Mouse (Mus musculus): ENCODE data around the gene Jsrp1. TPM values are rescaled to one million over a fixed set of nuclear protein-coding genes. Genes with fewer than 3 reads are reported as not detected.
A peak's percentile ranks its signal among the peaks of the same experiment; 100 is the strongest.

Gene Jsrp1
- 1 to 10 TPM; 1.6 to 2.0 TPM for total RNA-seq (2021)

DNA sequence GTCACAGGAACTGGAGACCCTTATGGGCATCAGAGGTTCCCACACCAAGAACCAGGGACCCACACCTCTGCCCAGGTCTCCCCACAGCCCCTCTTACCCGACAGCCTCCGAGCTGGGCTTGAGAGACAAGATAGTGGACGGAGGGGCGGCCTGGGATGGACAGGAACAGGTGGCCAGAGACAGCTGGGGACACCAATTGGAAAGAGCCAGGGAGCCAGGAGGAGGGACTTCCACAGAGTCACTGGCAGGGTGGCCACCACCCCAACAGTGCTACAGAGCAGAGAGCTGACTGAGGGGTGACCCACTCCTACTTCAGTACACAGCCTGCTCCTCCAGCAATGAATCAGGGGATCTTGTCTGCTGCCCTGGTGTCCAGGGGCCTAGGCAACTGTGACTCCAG is at the start of gene Jsrp1:
Jsrp1 (minus strand) TSS at position 133 of the 400 bp plus-strand sequence.
- no peak for DNase-seq (ENCODE audit: extremely low spot score in 1 of 2, low spot score in 2 of 2)
- intact Hi-C loops (cut with DNase I): no loop called here

DNA sequence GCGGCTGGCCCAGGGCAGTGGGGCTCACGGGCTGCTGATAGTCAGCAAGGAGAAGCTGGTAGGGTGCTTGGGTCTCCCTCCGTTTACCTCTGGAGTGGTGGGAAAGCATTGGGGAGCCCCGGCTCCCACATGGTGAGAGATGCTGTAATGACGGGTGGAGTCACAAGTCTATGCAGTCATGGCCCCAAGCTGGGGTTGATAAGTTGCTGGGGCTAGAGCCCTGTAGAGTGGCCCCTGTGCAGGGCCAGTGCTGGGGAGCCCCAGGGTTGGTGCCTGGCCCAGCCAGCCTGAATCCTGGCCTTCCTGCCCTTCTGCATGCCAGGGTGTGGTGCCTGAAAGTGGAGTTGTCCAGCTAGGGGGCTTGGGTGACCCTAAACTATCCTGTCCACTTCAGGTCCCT is 49.0 kb upstream of the Jsrp1 start:
- no peak for DNase-seq (ENCODE audit: extremely low spot score in 1 of 2, low spot score in 2 of 2)
- intact Hi-C loops (cut with DNase I): no loop called here

DNA sequence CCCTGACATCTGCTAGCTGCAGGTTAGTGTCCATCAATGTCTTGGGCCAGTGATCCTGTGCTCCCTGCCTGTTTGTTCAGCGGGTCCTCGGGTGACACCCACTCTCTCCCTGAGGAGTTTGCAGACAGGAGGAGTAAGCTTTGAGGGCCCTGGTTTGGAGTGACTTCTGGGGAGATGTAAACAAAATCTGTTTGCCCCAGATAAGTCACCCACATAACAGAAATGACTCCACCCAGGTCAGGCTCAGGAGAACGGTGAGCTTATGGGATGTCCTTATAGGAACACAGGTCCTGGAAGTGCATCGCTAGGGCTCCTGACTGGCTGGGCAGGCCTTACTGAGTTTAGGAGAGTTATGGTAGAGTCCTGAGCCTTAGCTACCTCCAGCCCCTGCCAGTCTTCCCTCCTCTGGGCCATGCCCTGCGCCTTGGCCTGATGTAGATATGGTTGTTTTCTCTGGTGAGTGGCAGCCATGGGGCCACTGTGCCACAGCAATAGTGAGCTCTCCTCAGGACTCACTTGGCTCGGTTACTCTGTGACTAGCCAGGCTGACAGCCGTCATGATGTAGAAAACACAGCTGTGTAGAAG is 45.1 kb upstream of the Jsrp1 start:
- DNase-seq (ENCODE audit: extremely low spot score in 1 of 2, low spot score in 2 of 2): no peak
- intact Hi-C loops (cut with DNase I): no loop called here

DNA sequence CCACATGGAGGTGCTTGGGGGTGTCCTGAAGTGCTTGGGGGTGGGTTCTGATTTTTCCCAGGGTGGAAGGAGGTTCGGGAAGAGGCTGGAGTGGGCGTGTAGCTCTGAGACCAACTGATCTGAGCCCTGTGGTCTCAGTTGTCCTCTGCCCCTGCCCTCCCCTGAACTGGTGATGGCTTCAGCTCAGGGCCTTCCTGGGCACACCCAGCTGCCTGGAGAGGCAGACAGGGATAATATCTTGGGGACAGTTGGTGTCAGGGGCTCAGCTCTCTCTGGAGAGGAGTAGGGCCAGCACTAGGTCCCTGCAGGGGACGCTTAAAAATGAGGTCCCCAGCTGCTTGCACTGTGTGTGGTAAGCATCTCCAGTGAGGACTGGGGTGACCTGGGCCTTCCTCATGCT is 44.5 kb upstream of the Jsrp1 start:
- no peak for DNase-seq (ENCODE audit: extremely low spot score in 1 of 2, low spot score in 2 of 2)
- intact Hi-C loops (cut with DNase I): no loop called here

DNA sequence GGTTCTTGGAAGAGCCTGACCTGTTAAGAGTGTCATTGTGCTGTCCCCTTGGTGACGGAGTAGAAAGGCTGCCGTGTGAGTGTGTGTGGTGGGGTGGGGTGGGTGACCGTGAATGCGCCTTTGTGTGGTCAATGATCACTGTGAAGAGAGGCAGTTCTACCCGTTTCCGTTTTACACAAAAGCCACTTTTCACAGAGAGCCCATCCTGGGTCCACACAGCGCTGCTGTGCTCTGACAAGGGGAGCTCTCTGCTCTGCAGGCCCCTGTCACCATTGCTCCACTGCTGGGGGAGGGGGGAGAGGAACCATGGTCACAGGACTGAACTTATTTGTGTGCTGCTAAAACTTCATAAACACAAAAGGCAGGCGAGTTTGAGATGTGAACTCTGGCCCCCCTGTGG is 44.1 kb upstream of the Jsrp1 start:
- intact Hi-C loops (cut with DNase I): no loop called here
- DNase-seq (ENCODE audit: extremely low spot score in 1 of 2, low spot score in 2 of 2): no peak

DNA sequence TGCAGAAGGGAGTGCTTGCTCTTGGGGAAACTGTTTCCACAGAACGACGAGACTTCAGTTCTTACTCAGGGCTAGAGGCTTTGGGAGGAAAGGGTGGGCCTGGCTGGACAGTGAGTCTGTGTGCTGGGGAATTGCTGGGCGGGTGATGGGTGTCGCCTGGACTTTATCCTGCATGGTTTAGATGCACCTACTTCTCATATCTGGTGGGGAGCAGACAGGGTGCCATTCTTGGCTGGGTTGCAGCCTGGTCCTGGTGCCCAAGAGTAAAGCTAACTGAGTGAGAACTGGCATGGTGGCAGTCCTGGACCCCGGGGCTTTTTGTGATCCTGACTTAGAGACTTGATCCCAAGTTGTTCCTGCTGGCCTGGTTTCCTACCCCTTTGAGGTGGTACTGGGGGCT is 43.6 kb upstream of the Jsrp1 start:
- intact Hi-C loops (cut with DNase I): no loop called here
- no peak for DNase-seq (ENCODE audit: extremely low spot score in 1 of 2, low spot score in 2 of 2)

DNA sequence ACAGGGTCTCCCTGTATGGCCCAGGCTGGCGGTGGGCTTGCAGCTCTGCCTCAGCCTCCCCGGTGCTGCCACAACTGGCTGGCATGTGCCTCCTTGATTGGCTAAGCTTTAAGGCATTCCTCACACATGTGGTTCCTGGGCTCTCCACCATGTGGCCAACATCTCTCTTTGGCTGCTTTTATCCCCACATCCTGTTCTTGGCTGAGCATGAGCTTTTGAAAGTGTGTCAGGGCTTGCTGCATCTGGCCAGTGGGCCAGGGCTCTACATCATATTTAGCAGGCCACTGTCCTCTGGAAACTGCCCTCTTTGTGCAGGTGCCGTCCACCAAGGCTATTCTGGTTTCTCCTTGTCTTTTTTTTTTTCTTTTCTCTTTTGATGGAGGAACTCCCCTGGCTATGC is 43.0 kb upstream of the Jsrp1 start:
- intact Hi-C loops (cut with DNase I): no loop called here
- DNase-seq (ENCODE audit: extremely low spot score in 1 of 2, low spot score in 2 of 2): peak in 1 of 2 experiments; percentile 63

DNA sequence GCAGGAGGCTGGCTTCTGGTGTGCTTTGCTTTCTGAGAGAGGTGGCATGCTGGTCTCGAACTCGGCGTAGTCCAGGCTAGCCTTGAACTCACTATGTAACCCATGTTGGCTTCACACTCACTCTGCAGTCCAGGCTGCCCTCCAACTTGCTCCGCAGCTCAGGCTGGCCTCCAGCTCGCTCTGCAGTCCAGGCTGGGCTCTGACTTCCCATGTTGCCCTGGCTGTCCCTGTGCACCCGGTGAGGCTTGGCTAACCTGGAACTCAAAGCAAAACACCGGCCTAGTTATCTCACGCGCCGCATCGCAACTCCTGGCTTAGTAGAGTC is 42.4 kb upstream of the Jsrp1 start:
- no peak for DNase-seq (ENCODE audit: extremely low spot score in 1 of 2, low spot score in 2 of 2)
- intact Hi-C loops (cut with DNase I): no loop called here

DNA sequence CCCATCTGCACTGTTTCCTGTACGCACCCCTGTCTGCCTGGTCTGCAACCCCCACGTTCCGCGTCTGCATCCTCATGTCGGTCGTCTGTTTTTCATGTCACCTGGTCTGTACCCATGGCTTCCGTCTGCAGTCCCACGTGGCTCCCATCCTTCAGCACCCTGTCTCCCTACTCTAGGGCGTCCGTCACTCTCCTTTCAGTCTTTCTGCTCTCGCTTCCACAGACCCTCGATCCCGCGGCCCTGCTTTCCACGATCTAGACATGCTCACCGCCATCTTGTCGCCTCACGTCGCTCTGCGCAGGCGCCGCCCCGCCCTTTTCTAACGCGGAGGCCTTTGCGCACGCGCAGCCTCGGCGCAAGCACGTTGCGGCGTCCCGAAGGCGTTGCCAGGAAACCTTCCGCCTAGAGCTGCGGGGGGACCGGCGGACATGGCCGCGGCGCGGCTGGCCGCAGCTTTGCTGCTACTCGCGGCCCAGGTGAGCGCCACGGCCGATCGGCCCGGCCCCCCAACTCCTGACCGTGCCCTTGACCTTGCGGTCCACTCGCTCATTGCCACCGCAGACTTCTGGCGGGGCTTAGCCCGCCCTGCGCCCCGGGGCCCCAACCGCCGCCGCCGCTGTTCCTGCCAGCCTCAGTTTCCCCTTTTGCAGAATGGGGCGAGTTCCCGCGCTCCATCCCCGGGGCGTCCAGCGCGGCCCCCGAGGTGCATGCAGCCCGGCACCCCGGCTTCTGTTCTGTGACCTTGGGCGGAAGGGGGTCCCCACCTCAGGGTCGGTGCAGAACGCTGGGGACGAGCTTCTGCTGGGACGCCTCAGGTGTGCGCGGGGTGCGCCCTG is 41.8 kb upstream of the Jsrp1 start, which contains the start of the genes Lsm7 and Sppl2b:
Lsm7 (minus strand) TSS at position 297 of the 836 bp plus-strand sequence.
Sppl2b (plus strand) TSS at position 363 of the 836 bp plus-strand sequence.
- DNase-seq (ENCODE audit: extremely low spot score in 1 of 2, low spot score in 2 of 2): peak; percentile 93 to 97
- intact Hi-C loops (cut with DNase I): no loop called here

DNA sequence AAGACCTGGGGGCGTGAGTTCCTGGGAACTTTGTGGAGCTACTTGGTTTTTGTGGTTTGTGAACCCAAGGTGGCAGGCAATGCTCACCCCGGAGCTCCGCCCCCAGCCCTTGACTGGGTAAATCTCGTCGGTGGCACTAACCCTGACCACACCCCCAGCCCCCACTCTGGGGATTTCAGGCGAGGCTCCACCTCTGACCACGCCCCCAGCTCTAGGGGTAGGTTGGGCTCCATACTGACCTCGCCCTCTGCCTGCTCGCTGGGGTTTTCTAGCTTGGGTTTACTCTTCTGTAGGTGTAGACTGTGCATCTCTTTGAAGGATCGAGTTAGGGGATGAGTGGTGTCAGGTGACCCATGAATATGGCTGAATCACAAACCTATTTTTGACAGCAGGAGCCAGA is 35.3 kb upstream of the Jsrp1 start:
- peak in 1 of 2 experiments; percentile 74 for DNase-seq (ENCODE audit: extremely low spot score in 1 of 2, low spot score in 2 of 2)

DNA sequence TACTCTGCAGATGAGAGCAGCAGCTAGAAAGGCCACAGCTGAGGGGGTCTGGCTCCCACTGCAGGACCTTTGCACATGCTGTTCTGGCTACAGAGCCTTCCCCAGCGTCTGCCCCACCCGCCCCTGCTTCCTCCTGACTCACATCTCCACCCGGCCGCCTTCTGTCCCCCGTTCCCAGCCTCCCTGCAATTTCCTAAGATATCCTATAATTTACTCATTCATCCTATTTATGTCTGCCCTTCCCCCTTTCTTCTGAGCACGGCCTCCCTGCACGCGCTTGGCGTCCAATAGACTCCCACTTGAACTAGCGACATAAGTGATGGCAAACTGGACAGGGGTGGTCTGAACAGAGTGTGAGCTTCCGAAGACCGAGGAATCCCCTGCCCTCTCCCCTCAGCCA is 32.4 kb upstream of the Jsrp1 start:
- DNase-seq (ENCODE audit: extremely low spot score in 1 of 2, low spot score in 2 of 2): no peak
- intact Hi-C loops (cut with DNase I): no loop called here

More for the DNA sequence above, 35.3 kb upstream of the Jsrp1 start:
- intact Hi-C loops (cut with DNase I): no loop called here

DNA sequence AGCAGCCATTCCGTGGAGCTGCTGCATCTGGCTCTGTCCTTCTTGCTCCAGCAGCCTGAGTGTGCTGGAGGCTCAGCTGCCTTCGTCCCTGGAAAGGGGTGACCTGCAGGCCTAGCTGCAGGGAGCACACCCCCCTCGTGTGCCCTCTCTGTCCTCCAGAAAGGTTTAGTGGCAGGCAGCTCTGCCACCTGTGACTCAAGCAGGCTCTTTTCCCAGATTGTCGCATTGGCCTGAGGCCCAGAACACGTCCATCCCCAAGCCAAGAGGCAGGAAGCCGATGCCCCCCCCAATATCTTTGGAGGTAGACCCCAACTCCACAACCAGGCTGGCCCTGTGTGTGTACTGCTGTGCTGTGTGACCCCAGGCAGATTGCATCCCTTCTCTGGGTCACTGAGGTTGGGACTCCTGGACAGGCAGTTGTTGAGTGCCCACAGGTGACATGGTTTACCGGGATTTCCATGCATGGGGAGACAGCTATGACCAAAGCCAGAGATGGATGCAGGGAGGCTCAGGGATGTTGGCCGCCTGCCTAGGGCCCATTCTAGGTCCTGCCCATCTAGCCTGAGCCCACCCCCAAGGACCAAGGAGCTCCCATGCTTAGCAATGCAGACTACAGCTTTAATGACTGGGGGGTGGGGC is 31.9 kb upstream of the Jsrp1 start:
- DNase-seq (ENCODE audit: extremely low spot score in 1 of 2, low spot score in 2 of 2): no peak

DNA sequence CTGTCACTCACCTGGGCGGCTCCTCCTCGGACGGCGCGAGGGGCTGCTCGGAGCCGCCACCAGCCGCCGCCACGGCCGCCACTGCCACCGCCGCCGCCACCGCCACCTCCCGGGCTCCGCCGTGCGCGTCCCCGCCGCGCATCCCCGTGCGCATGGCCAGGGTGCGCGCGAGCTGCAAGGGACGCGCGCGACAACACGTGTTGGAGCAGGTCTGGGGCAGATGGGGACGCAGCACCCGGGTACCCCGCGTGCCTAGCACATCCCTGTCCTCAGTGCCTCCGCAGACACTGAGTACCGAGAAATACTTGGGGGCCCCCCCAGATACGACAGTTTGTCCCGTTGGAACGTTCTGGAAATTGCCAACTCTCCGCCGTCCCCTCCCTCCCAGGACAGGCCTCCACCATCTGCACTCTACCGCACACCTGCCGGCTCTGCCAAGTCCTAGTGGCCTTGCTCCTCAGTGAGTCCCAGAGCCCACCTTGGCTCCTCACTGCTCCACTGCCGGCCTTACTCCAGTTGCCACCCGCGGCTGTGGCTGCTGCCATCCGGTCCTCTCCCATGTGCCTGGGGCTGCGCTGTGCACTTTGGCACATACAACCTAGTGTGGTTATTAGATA is 30.7 kb upstream of the Jsrp1 start, which contains the start of gene Lingo3:
Lingo3 (minus strand) TSS at position 109 of the 617 bp plus-strand sequence.
- peak in 1 of 2 experiments; percentile 78 for DNase-seq (ENCODE audit: extremely low spot score in 1 of 2, low spot score in 2 of 2)

More for the DNA sequence above, 31.9 kb upstream of the Jsrp1 start:
- intact Hi-C loops (cut with DNase I): no loop called here

DNA sequence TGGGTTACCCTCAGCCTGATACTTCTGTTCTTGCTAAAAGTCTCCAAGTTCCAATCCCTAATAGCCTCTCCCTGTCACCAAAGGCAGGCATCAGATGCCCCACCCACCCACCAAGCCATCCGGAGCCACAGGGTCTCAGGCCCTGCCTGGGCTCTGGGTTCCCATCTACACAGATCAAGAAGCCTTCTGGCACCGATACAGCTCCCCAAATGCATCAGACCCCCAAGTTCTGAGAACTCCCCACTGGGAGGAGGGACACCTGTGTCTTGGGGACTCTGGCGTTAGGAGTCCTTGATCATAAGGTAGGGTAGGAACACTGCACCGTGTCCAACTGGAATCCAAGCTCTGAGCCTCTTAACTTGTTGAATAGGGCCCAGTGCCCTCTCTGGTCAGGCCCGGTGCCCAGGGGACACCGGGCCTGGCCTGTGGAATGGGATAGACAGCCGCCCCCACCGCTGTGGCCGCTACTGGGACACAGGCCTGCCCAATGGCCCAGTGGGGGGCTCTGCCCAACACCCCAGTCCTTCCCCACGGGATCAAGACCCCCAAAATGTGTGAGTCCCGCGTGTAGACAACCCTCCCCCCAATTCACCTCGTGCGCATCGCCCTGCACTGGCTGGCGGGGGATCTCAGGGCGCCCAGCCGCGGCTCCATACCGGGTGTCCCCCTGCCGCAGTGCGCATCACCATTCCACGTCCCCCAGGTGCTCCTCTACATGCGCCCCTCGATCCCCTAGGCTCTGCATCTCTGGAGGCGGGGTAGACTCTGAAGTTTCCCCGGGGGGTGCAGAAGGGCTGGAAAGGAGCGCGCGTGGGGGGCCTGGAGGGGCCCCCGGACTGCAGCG is 30.0 kb upstream of the Jsrp1 start:
- DNase-seq (ENCODE audit: extremely low spot score in 1 of 2, low spot score in 2 of 2): no peak
- intact Hi-C loops (cut with DNase I): no loop called here

More for the DNA sequence above, 30.7 kb upstream of the Jsrp1 start, which contains the start of gene Lingo3:
- intact Hi-C loops (cut with DNase I): no loop called here

DNA sequence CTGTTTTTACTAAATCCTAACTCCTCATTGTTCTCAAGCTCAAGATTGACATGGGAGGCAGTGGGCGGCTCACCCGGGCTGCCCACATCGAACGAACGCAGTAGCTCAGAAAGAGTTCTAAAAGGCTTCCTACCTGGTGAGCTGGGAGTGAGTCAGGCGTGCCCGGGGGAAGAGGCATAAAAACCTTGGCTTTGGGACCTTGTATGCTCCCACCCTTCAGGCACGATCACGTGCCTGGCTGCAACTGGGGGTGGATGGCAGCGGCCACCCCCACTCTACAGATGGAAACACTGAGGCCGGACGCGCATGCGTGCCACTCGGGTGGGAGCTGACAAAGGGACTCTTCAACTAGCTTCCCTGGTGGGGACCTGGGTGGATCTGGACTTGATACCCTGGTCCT is 29.0 kb upstream of the Jsrp1 start:
- intact Hi-C loops (cut with DNase I): no loop called here
- DNase-seq (ENCODE audit: extremely low spot score in 1 of 2, low spot score in 2 of 2): no peak

DNA sequence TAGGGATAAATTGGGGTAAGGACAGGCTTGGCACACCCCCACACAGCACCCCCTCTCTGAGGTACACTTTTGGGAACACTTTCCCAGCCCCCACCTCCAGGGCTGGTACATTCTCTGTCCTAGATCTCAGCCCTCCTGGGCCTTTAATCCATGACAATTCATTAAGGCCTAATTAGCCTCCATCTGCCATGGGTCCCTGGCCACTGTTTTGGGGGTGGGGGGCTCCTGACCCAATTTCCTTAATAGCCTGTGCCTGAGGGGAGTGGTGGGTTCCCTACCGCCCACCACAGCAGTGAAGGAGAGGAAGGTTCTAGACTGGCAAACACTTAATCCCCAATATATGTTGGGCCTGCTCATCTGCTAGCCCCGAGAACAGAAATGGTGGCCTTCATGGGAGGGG is 28.4 kb upstream of the Jsrp1 start:
- intact Hi-C loops (cut with DNase I): no loop called here
- DNase-seq (ENCODE audit: extremely low spot score in 1 of 2, low spot score in 2 of 2): no peak

DNA sequence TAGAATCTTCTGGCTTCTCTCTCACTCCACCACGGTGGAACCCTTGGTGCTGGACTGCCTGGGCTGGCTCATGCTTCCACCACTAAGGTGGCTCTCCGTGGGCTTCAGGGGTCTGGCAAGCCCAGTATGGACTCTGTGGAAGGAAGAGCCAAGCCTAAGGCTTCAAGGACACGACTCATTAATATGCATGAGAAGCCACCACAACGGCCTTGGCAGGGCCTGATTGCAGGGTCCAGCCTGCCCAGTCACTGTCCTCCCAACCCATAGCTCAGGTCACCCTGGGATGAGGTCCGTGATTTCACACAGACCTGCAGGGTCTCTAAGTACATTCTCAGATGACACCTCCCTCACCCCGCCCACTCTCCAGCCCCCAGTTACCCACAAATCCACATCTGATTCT is 26.6 kb upstream of the Jsrp1 start:
- DNase-seq (ENCODE audit: extremely low spot score in 1 of 2, low spot score in 2 of 2): no peak
- intact Hi-C loops (cut with DNase I): no loop called here

DNA sequence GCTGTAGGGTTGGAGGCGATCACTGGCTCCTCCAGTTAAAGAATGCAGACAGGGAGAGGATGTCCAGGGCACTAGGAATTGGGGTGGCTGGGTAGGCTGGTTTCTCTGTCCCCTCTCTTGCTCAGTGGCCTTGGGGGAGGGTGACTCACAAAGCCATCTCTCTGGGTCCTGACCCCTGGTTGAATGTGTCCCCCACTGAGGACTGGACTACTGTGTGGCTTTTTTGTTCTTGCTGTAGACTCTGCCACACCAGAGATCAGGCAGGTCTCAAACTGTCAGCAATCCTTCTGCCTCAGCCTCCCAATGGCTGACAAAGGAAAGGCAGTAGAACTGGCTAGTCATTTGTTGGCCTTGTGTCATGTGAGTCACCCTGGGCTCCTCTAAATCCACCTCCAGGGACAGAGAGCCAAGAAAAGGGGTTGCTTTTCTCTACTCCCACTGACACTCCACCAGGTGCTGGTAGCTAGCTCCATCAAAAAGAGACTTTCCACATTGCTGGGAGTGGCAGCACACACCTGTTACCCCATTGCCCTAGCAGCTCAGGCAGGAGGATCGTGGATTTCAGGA is 25.1 kb upstream of the Jsrp1 start:
- intact Hi-C loops (cut with DNase I): no loop called here
- no peak for DNase-seq (ENCODE audit: extremely low spot score in 1 of 2, low spot score in 2 of 2)

All from left cerebral cortex, postnatal 10 days (tissue).